Mouse (Mus musculus) heart, embryonic 13.5 days (tissue): ENCODE data around the gene Il18bp. TPM values are rescaled to one million over a fixed set of nuclear protein-coding genes. Genes with fewer than 3 reads are reported as not detected.
"Not testable (repeated sequence)": the region's sequence is repeated elsewhere in the genome, so short reads cannot be mapped to it uniquely, and the experiment has no call there.

Experiments
- ATAC-seq: fragments of 200-750 bp; cut with Nextera tagmentation; 2 replicates; pipeline ENCODE4 v1.8.0; 2017; ENCODE audit warnings: moderate TSS enrichment; ENCODE audit not compliant: insufficient number of reproducible peaks, low FRiP score, low TSS enrichment; ENCODE audit errors: extremely low read depth
- H3K27ac ChIP-seq: fragments of 300-500 bp; sonication (generic); replicated peaks from 2 replicates; pipeline ENCODE4 v1.5.1; 2015; ENCODE audit warnings: moderate library complexity, mild to moderate bottlenecking, inconsistent platforms
- H3K27me3 ChIP-seq: fragments of 300-500 bp; sonication (generic); replicated peaks from 2 replicates; pipeline ENCODE4 v1.6.1; 2015; ENCODE audit warnings: mild to moderate bottlenecking, inconsistent platforms
- H3K36me3 ChIP-seq: fragments of 300-500 bp; sonication (generic); 2 replicates; pipeline ENCODE4 v1.6.1; 2015; ENCODE audit warnings: mild to moderate bottlenecking, inconsistent platforms
- H3K4me1 ChIP-seq: fragments of 300-500 bp; sonication (generic); 2 replicates; pipeline ENCODE4 v1.6.1; 2015; ENCODE audit warnings: inconsistent platforms
- H3K4me2 ChIP-seq: fragments of 300-500 bp; sonication (generic); 2 replicates; pipeline ENCODE4 v1.6.1; 2015; ENCODE audit warnings: inconsistent platforms, mild to moderate bottlenecking, moderate library complexity
- H3K4me3 ChIP-seq: fragments of 300-500 bp; sonication (generic); 2 replicates; pipeline ENCODE4 v1.5.1; 2015; ENCODE audit warnings: moderate library complexity, mild to moderate bottlenecking, inconsistent platforms
- H3K9ac ChIP-seq: fragments of 300-500 bp; sonication (generic); 2 replicates; pipeline ENCODE4 v1.6.1; 2015; ENCODE audit warnings: inconsistent platforms, mild to moderate bottlenecking, moderate library complexity
- H3K9me3 ChIP-seq: fragments of 300-500 bp; sonication (generic); 2 replicates; pipeline ENCODE4 v1.6.1; 2016; ENCODE audit warnings: inconsistent platforms
- WGBS: fragments of 180-500 bp; shearing (Covaris S2); methylation state at CpG from one replicate; pipeline ENCODE4 v1.1.7; 2015; ENCODE audit warnings: mixed read lengths; 5-methylcytosine and 5-hydroxymethylcytosine counted together
- polyA plus RNA-seq: library from polyadenylated mRNA; unstranded; fragments of >200 nt; fragmentation: Nextera tagmentation; extraction: Ambion mirVana; gene quantifications from 2 replicates; pipeline ENCODE4 v1.2.1, GENCODE M21; 2015

The Il18bp gene
- 1.5 and 1.9 TPM in 2 replicates for polyA plus RNA-seq

- ATAC-seq = no peak
- Histone ChIP-seq H3K27me3 (no peaks in the 10 kb centered on the region), H3K4me2 (peak within 1 kb of the TSS; percentile 11; the same call in 1 of the 2 replicates), H3K9me3 (no peaks in the 10 kb centered on the region), H3K27ac (peak within 1 kb of the TSS; percentile 63), H3K9ac (0 out of 2 replicates have a peak within 1 kb of the TSS, but pooled peaks have one; percentile 19), H3K4me1 (peaks cover 18% of the 10 kb centered on the region; the same call in 1 of the 2 replicates), H3K4me3 (no peak within 1 kb of the TSS), H3K36me3 (peaks cover 100% of the 10 kb centered on the region)
- 87% methylated on average over 3 of the region's 3 CpGs for WGBS
Observed at GRCm38 (mm10) chr7:102018590-102018989, at the start of gene Il18bp. TSS of gene Il18bp (minus strand) at chr7:102018690.

- 65% methylated on average over 6 of the region's 6 CpGs for WGBS
- no peak for ATAC-seq
- Histone ChIP-seq H3K4me2 (peak overlapping the region; percentile 86), H3K4me1 (peaks cover 31% of the 10 kb centered on the region), H3K27me3 (no peaks in the 10 kb centered on the region), H3K9me3 (no peaks in the 10 kb centered on the region), H3K4me3 (peak overlapping the region; percentile 86), H3K27ac (peak overlapping the region; percentile 85; the same call in 1 of the 2 replicates), H3K9ac (peak overlapping the region; percentile 87), H3K36me3 (peaks cover 32% of the 10 kb centered on the region)
Observed at GRCm38 (mm10) chr7:102066363-102066762, 47.9 kb upstream of the Il18bp start.

GRCm38 (mm10) chr7:102065046-102065891 is 46.8 kb upstream of the Il18bp start, which contains the start of the genes Rnf121, Xndc1 and Xntrpc:
TSS of gene Rnf121 (minus strand) at chr7:102065469.
TSS of gene Xndc1 (plus strand) at chr7:102065511.
TSS of gene Xntrpc (plus strand) at chr7:102065713.
- peak within 1 kb of the TSS; percentile 85 for H3K27ac ChIP-seq
- peak within 1 kb of the TSS; percentile 87 for H3K9ac ChIP-seq
- H3K4me1 ChIP-seq = peaks cover 32% of the 10 kb centered on the region
- H3K36me3 ChIP-seq = peaks cover 28% of the 10 kb centered on the region
- peak; percentile 91 for ATAC-seq
- under 1% methylated on average over 56 of the region's 56 CpGs for WGBS
- no peaks in the 10 kb centered on the region for H3K27me3 ChIP-seq
- peak within 1 kb of the TSS; percentile 86 for H3K4me3 ChIP-seq
- peak within 1 kb of the TSS; percentile 86 for H3K4me2 ChIP-seq
- H3K9me3 ChIP-seq = no peaks in the 10 kb centered on the region

- H3K4me3 ChIP-seq = peak overlapping the region; percentile 86
- no peaks in the 10 kb centered on the region for H3K27me3 ChIP-seq
- peak overlapping the region; percentile 85 for H3K27ac ChIP-seq
- H3K36me3 ChIP-seq = peaks cover 28% of the 10 kb centered on the region
- ATAC-seq = peak; percentile 22; the same call in 1 of the 2 replicates
- H3K9ac ChIP-seq = peak overlapping the region; percentile 87
- H3K9me3 ChIP-seq = no peaks in the 10 kb centered on the region
- peak overlapping the region; percentile 86 for H3K4me2 ChIP-seq
- H3K4me1 ChIP-seq = peaks cover 32% of the 10 kb centered on the region
- WGBS = 0% methylated on average over 9 of the region's 9 CpGs
Observed at GRCm38 (mm10) chr7:102064655-102065045, 46.2 kb upstream of the Il18bp start.

GRCm38 (mm10) chr7:102063891-102064290 is 45.4 kb upstream of the Il18bp start:
- no peak for ATAC-seq
- Histone ChIP-seq H3K36me3 (peaks cover 31% of the 10 kb centered on the region), H3K9ac (peak overlapping the region; percentile 87), H3K4me3 (peak overlapping the region; percentile 86), H3K4me2 (peak overlapping the region; percentile 86), H3K9me3 (no peaks in the 10 kb centered on the region), H3K4me1 (peaks cover 32% of the 10 kb centered on the region), H3K27me3 (no peaks in the 10 kb centered on the region), H3K27ac (no peak overlapping the region)
- WGBS = 39% methylated on average over 9 of the region's 9 CpGs

- Histone ChIP-seq H3K9me3 (no peaks in the 10 kb centered on the region), H3K27me3 (no peaks in the 10 kb centered on the region), H3K27ac (no peak overlapping the region), H3K36me3 (peaks cover 28% of the 10 kb centered on the region), H3K4me3 (no peak overlapping the region), H3K4me1 (peaks cover 42% of the 10 kb centered on the region), H3K4me2 (no peak overlapping the region), H3K9ac (no peak overlapping the region)
- ATAC-seq = no peak
- 67% methylated on average over 1 of the region's 1 CpGs for WGBS
Observed at GRCm38 (mm10) chr7:102062203-102062602, 43.7 kb upstream of the Il18bp start.

GRCm38 (mm10) chr7:102061353-102061752 is 42.9 kb upstream of the Il18bp start:
- no peak overlapping the region for H3K27ac ChIP-seq
- no peaks in the 10 kb centered on the region for H3K27me3 ChIP-seq
- H3K9me3 ChIP-seq = no peaks in the 10 kb centered on the region
- H3K4me3 ChIP-seq = no peak overlapping the region
- 71% methylated on average over 3 of the region's 3 CpGs for WGBS
- H3K4me2 ChIP-seq = no peak overlapping the region
- H3K9ac ChIP-seq = no peak overlapping the region
- peaks cover 34% of the 10 kb centered on the region for H3K36me3 ChIP-seq
- ATAC-seq = no peak
- peaks cover 39% of the 10 kb centered on the region for H3K4me1 ChIP-seq

- H3K4me2 ChIP-seq, H3K4me3 ChIP-seq, ATAC-seq, H3K27ac ChIP-seq, H3K9ac ChIP-seq, H3K4me1 ChIP-seq, H3K9me3 ChIP-seq, H3K27me3 ChIP-seq: not testable (repeated sequence)
- H3K36me3 ChIP-seq = peaks cover 26% of the 10 kb centered on the region
Observed at GRCm38 (mm10) chr7:102048524-102048923, 30.0 kb upstream of the Il18bp start.

- H3K27ac ChIP-seq = no peak overlapping the region
- no peak overlapping the region for H3K4me2 ChIP-seq
- ATAC-seq = no peak
- H3K4me3 ChIP-seq = no peak overlapping the region
- no peaks in the 10 kb centered on the region for H3K27me3 ChIP-seq
- H3K4me1 ChIP-seq = no peaks in the 10 kb centered on the region
- H3K36me3 ChIP-seq = peaks cover 50% of the 10 kb centered on the region
- no peaks in the 10 kb centered on the region for H3K9me3 ChIP-seq
- no peak overlapping the region for H3K9ac ChIP-seq
- WGBS = 73% methylated on average over 2 of the region's 2 CpGs
Observed at GRCm38 (mm10) chr7:102042314-102042713, 23.8 kb upstream of the Il18bp start.

- no peak for ATAC-seq
- no peak overlapping the region for H3K27ac ChIP-seq
- peaks cover 97% of the 10 kb centered on the region for H3K36me3 ChIP-seq
- no peak overlapping the region for H3K4me3 ChIP-seq
- no peaks in the 10 kb centered on the region for H3K9me3 ChIP-seq
- no peak overlapping the region for H3K9ac ChIP-seq
- no peak overlapping the region for H3K4me2 ChIP-seq
- no peaks in the 10 kb centered on the region for H3K4me1 ChIP-seq
- no peaks in the 10 kb centered on the region for H3K27me3 ChIP-seq
- WGBS = 93% methylated on average over 3 of the region's 3 CpGs
Observed at GRCm38 (mm10) chr7:102037318-102037717, 18.8 kb upstream of the Il18bp start.

GRCm38 (mm10) chr7:102035534-102035933 is 17.0 kb upstream of the Il18bp start:
- peaks cover 97% of the 10 kb centered on the region for H3K36me3 ChIP-seq

More at GRCm38 (mm10) chr7:102035534-102035933, 17.0 kb upstream of the Il18bp start:
- no peak overlapping the region for H3K4me2 ChIP-seq
- no peak for ATAC-seq
- H3K4me1 ChIP-seq = no peaks in the 10 kb centered on the region
- no peak overlapping the region for H3K9ac ChIP-seq
- no peak overlapping the region for H3K27ac ChIP-seq
- no peaks in the 10 kb centered on the region for H3K9me3 ChIP-seq
- no peaks in the 10 kb centered on the region for H3K27me3 ChIP-seq
- 82% methylated on average over 2 of the region's 2 CpGs for WGBS
- H3K4me3 ChIP-seq = no peak overlapping the region
